Mouse (Mus musculus): ENCODE measurements around the gene Krtap5-4.
"Not testable (repeated sequence)": the region's sequence is repeated elsewhere in the genome, so short reads cannot be mapped to it uniquely, and the experiment has no call there.

Gene Krtap5-4

GRCm38 (mm10) chr7:142321637-142322306 lies 18.4 kb downstream of the Krtap5-4 start:
- DNase-seq (ENCODE audit: low spot score), result not testable (repeated sequence)

DNA sequence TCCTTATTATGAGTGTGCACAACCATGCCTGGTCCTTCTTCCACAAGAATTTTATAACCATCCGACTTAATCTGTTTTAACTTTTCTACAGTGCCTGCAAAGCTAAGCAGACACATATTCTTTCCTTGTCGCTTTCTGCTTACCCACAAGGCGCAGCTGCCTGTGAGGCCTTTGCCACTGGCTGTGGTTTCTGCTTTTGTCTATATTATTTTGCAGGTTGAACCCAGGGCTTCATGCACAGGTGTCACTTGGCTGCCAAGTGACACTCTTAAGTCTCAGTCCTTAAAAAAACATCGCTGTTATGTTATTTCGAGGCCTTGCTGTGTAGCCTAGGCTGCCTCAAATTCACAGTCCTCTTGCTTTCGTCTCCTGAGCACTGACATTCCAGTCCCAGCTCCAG lies 19.3 kb downstream of the Krtap5-4 start:
- no peak for DNase-seq (ENCODE audit: low spot score)

DNA sequence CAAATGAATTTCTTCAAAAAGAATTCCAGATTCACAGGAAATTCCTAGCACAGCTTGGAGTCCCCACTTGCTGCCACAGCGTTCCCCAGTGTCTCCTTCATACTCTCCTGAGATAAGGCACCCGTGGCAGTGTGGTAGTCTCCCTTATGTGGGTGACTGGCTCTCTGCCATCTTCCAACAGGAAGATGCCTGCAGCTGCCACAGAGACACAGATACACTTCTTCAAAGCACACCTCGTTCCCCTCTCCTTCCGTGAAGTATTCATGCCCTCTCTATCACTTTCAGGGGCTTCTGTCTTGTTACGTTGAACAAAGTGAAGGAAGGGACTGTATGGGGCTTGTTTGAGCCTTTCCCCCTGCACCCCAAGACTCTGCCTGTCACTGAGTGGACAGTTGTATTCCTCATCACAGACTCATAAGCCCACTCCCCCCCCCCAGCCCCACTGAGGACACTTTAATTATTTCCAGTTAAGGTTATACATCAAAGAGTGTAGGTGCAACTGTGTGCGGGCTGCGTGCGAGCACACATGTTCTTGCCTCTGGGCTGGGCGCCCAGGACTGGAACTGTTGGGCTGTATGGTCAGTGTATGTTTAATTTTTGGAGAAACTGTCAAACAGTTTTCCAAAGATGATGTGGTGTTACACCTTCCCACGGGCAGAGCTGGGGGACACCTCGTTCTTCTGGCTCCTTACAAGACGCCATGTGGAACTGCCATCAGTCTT lies 20.2 kb downstream of the Krtap5-4 start:
- DNase-seq (ENCODE audit: low spot score), result no peak

GRCm38 (mm10) chr7:142326714-142327445 lies 23.5 kb downstream of the Krtap5-4 start:
- peak; percentile 82 for DNase-seq (ENCODE audit: low spot score)

GRCm38 (mm10) chr7:142328507-142328906 lies 25.2 kb downstream of the Krtap5-4 start:
- peak; percentile 71 for DNase-seq (ENCODE audit: low spot score)

DNA sequence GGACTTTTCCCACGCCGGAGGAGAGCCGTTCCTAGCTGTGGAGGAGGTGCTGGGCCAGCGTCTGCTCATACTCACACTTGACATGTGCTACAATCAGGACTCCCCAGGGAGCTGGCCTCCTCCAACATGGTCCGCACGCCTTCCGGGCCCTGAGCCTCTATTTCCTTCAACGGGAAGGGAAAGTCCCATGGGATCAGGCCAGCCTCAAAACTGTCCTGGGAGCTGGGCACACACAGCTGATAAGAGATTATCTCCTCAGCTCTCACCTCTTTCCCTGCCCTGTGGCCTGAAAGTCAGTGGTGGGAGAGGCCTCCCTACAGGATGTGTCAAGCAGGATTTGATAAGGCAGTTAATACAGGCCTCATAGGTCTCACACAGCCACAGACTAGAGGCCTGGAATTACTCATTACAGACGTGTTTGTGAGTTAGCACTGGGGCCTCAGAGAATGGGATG lies 26.9 kb downstream of the Krtap5-4 start:
- DNase-seq (ENCODE audit: low spot score), result peak; percentile 73

GRCm38 (mm10) chr7:142331281-142331680 lies 27.9 kb downstream of the Krtap5-4 start:
- DNase-seq (ENCODE audit: low spot score), result no peak

- not testable (repeated sequence) for DNase-seq (ENCODE audit: low spot score)
Observed at GRCm38 (mm10) chr7:142332741-142333140, 29.4 kb downstream of the Krtap5-4 start.

- peak; percentile 82 for DNase-seq (ENCODE audit: low spot score)
Observed at GRCm38 (mm10) chr7:142334246-142334645, 30.9 kb downstream of the Krtap5-4 start.

DNA sequence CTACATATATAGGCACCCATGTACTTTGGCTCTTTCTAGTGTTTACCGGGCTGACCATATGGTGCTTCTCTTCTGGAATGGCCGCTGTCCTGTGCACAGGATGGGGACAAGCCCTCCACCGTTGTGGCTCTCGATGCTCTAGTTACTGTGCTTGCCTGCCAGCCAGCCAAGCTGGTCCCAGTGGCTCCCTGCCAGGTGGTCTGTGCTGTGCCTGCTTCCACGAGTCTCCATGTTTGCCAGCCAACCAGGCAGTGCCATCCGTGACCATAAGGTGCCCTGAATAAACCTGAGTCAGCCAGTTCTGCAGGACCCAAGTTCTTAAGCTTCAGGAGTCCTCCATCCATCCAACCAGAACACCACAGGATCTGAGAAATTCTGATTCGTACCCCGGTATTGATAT lies 31.8 kb downstream of the Krtap5-4 start:
- no peak for DNase-seq (ENCODE audit: low spot score)

GRCm38 (mm10) chr7:142340269-142340970 lies 37.1 kb downstream of the Krtap5-4 start:
- DNase-seq (ENCODE audit: low spot score), result no peak

DNA sequence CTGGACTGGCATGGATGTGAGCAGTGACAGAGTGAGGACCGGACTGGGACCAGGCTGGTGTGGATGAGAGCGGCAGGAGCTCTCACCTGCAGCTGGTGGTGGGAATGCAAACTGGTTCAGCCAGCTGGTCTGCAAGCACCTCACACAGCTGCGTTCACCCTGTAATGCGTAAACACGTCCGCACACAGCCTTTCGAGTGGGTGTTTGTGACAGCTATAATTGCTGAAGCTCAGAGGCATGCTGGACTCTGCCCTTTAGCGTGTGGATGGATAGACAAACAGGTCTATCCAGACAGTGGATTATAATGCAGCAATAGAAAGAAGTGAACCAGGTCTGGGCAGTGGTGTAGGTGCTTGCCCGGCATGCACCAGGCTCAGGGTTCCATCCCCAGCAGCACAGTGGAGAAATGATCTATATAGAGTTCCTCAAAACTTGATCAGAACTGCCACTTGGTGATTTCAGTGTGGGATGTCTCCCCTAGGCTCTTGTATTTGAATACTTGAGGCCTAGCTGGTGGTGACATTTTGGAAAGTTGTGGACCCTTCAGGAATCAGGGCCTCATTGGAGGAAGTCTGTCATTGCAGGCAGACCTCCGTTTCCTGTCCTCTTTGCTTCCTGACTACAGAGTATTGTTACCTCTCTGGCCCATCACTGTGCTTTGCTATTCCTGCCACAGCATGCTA lies 38.4 kb downstream of the Krtap5-4 start:
- no peak for DNase-seq (ENCODE audit: low spot score)

GRCm38 (mm10) chr7:142342247-142342640 lies 38.9 kb downstream of the Krtap5-4 start:
- no peak for DNase-seq (ENCODE audit: low spot score)

DNA sequence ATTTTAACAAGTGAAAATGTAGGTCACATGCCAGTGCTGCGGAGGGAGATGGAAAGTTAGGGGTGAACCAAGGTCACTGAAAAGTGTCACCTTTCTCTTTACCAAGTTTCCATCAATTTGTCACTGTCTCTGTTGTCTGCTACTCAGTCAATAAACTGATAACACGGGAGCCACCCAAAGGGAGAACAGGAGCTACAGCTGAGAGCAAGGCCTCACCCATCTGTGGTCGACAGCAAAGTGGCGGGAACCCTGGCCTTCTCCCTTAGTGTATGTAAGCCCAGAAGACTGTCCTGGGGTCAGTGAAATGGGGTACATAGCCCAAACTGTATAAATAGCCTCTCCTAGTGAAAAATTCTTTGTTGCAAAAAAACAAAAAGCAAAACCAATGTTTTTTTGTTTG lies 44.2 kb downstream of the Krtap5-4 start:
- DNase-seq (ENCODE audit: low spot score), result no peak

DNA sequence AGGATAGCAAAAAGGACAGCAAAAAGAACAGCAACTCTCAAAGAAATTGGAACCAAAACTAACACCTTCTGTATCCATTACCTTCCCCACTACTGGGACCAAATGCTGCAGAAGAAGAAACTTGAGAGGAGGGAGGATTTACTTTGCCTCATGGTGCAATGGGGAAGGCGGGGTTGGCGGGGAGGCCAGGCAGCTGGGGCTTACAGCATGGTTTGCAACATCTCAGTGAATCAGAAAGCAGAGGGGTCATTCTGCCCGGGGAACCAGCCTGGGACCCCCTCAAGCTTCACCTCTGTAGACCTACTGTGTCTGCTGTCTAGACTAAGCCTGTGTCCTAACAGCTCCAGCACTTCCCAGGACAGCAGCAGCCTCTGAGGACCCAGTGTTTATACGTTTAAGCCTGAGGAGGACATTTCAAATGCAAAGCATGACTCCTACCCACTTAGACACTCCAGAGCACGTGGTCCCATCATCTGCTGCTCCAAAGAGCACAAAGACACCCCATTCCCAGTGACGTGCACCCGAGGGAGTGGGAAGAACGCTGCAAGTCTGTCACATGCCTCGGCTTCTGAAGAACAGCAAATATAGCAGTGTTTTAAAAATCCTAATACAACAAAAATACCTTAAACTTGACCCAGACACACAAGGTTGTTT lies 46.1 kb downstream of the Krtap5-4 start:
- DNase-seq (ENCODE audit: low spot score), result no peak

GRCm38 (mm10) chr7:142351569-142351968 lies 48.2 kb downstream of the Krtap5-4 start:
- DNase-seq (ENCODE audit: low spot score), result no peak

DNA sequence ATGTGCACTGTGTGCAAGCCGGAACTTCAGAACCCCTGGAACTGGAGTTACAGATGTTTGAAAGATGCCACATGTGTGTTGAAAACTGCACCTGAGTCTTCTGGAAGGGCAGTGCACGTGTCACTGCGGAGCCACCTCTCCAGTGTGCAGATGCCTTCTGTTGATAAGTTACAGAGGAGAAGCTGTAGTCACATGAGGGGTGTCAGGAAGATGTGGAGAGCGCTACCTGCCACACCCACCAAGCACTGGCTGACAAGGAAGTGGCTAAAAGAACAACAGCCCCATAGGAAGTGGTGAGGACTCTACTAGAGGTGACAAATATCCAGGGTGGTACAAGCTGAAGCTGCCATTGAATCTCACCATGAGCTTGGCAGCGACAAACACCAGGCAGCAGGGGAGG lies 50.5 kb downstream of the Krtap5-4 start:
- no peak for DNase-seq (ENCODE audit: low spot score)

Measured in yolk sac, embryonic 10.5 days (tissue).